Mouse (Mus musculus) embryonic fibroblast, embryonic 13.5 days (primary cell): Measurements from ENCODE around the gene A930009A15Rik. TPM values are rescaled to one million over a fixed set of nuclear protein-coding genes. Genes with fewer than 3 reads are reported as not detected.

Source experiments
- H3K27ac ChIP-seq: 2 replicates; pipeline ENCODE4 v1.5.1; 2012; ENCODE audit warnings: low read length, control low read depth, inconsistent platforms; ENCODE audit not compliant: insufficient read depth
- H3K4me1 ChIP-seq: 2 replicates; pipeline ENCODE4 v1.6.1; 2011; ENCODE audit warnings: low read length; ENCODE audit not compliant: control insufficient read depth, insufficient read depth
- H3K4me3 ChIP-seq: 2 replicates; pipeline ENCODE4 v1.5.1; 2011; ENCODE audit warnings: mild to moderate bottlenecking, control low read depth, low read length; ENCODE audit not compliant: insufficient read depth
- CTCF ChIP-seq: IDR thresholded peaks from 2 replicates; pipeline ENCODE4 v1.5.1; 2011; ENCODE audit warnings: mild to moderate bottlenecking, control low read depth, low read length, moderate library complexity, borderline replicate concordance; ENCODE audit not compliant: insufficient read depth
- POLR2A ChIP-seq: IDR thresholded peaks from 2 replicates; pipeline ENCODE4 v1.6.1; 2011; ENCODE audit warnings: low read depth, mild to moderate bottlenecking, control low read depth, low read length, moderate library complexity
- polyA plus RNA-seq: library from polyadenylated mRNA; stranded (reverse); fragments of >200 nt; gene quantifications from 2 replicates; pipeline ENCODE4 v1.2.4, GENCODE M21; 2011; ENCODE audit warnings: low read depth; ENCODE audit not compliant: missing spikeins, insufficient read length

Gene A930009A15Rik
- polyA plus RNA-seq, 1 experiment, result not detected

DNA sequence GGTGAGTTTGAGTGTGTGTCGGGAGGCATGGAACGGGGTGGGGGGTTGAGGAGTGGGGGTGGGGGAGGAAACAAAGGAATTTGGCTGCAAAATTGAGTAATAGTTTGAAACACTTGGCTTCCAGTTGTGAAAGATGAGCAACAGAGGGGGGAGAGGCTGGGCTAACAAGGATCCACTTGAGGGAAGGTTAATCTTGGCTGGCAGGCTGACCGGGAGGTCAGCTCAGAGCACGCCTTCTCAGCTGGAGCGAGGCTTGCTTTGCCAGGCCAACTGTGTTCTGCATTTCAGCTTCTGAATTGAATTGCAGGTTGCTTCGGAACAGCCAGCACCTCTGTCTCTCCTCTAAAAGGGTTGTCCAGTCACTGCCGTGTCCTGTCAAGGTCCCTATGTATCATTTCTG is 9.7 kb downstream of the A930009A15Rik start:
- no peak for TF ChIP-seq CTCF
- no peak for TF ChIP-seq POLR2A
- H3K27ac ChIP-seq, result peak overlapping the region; percentile 16; the same call in 1 of the 2 replicates
- 0 out of 2 replicates have a peak, but pooled peaks cover 3% of the 10 kb centered on the region for H3K4me1 ChIP-seq
- no peak overlapping the region for H3K4me3 ChIP-seq

DNA sequence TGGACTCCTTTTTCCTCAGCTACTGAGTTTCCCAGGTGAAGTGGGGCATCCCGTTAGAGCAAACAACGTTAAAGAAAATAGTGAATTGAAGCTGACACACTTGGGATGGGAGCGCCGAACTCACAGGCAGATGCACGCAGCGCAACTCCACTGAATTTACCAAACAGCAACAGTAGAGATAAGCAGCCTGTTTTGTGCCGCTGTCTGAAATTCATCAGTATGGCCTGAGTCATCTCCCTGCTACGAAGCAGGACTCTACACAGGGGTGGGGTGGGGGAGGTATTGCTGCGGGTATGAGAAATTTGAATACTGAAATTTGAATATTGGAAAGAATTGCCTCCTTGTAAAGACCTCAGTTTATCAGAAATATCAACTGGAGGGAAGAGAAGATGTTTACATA is 12.2 kb downstream of the A930009A15Rik start:
- Histone ChIP-seq H3K4me3 (no peak overlapping the region), H3K4me1 (peaks cover 11% of the 10 kb centered on the region), H3K27ac (no peak overlapping the region)
- TF ChIP-seq CTCF (no peak), POLR2A (no peak)

DNA sequence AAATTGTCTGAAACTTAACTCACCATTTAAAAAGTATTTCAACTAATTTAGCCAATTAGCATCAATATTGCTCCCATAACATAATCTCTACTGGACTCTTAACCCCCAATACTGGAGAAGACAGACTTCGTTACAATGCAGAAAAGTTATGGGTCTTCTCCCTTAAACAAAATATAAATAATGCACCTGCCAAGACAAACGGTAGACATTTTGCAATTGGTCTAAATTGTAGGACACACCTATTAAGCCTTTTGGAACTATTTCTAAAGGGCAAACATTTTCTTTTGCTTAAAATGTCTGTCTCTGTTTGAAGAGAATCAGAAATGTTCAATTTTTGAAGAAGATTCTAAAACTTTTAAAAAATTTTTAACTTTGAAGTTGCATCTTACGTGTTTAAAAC is 13.3 kb downstream of the A930009A15Rik start:
- H3K4me3 ChIP-seq, result no peak overlapping the region
- H3K27ac ChIP-seq, result no peak overlapping the region
- TF ChIP-seq POLR2A (no peak), CTCF (no peak)
- peaks cover 11% of the 10 kb centered on the region for H3K4me1 ChIP-seq

GRCm38 (mm10) chr10:115584656-115585055 is 14.9 kb downstream of the A930009A15Rik start:
- no peak overlapping the region for H3K27ac ChIP-seq
- no peak overlapping the region for H3K4me3 ChIP-seq
- TF ChIP-seq CTCF (no peak), POLR2A (no peak)
- peaks cover 9% of the 10 kb centered on the region for H3K4me1 ChIP-seq

DNA sequence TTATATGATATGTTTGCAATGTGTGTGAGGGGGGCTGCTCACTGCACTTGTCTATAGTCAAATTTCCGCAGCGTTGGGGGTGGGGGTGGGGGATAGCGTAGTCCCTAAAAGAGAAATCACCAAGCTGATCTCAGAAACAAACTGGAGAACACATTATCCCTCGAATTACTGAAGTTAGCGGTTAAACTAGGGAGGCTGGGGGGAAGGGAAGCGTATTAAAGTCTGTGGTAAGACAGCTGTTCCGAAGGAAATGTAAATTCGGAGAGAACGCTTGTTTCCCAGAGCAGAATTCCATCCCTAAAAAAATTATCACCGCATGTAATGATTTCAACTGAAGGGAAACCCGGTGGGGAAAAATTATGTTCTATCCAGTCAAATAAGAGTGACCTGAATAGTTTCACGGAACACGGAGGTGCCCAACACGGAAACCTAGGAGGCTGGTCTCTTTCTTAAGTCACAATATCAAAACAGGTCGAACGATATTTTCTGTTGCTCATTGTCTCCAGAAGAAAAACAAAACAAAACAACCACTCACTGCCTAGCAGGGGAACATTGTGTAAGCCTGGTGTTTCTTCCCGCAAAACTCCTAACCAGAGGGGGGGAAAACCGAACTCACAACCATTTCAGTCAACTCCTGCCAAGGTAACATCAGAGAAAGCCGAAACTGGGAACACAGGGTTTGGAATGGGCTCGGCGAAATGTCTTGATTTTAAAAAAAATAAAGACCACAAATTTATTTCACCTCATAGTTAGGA is 15.9 kb downstream of the A930009A15Rik start:
- Histone ChIP-seq H3K27ac (no peak overlapping the region; the same call in 1 of the 2 replicates), H3K4me1 (peaks cover 8% of the 10 kb centered on the region)
- TF ChIP-seq POLR2A, result no peak
- no peak for TF ChIP-seq CTCF

GRCm38 (mm10) chr10:115586246-115587231 is 16.8 kb downstream of the A930009A15Rik start:
- peaks cover 8% of the 10 kb centered on the region for H3K4me1 ChIP-seq
- H3K27ac ChIP-seq, result no peak overlapping the region
- H3K4me3 ChIP-seq, result peak overlapping the region; percentile 42
- TF ChIP-seq CTCF (no peak), POLR2A (no peak)

More for the DNA sequence above, 15.9 kb downstream of the A930009A15Rik start:
- H3K4me3 ChIP-seq, result peak overlapping the region; percentile 42

DNA sequence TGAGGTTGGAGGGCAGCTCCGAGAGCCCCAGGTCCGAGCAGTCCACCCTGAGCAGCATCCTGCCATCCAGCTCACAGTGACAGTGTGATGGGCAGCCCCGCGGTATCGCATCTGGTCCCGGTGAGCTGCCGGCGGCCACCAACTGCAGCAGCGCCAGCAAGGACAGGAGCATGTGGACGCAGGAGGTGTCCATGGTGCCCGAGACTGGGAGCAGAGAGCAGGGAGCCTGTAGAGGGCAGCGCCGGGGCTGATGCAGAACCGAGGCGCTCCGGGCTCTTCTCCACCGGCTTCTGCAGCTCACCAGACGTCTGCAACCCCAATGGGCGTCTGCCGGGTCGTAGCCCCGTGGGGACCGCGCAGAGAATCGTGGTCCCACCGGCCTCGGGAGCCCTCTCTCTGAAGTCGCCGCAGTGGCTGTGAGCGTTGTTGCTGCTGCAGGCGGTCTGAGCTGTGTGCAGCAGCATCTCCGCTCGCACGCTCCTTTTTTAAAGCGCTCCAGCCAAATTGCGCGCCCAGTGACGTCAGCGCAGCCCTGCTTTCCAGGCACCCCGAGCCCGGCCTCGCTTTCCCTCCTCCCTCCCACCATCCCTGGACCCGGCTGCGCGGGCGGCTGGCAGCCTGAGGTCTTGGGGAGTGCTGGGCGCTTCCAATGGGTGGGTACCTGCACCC is 17.6 kb downstream of the A930009A15Rik start, which contains the start of gene Lgr5:
Gene Lgr5, minus strand, starts transcription at position 480 of the 669 bp plus-strand sequence.
- Histone ChIP-seq H3K27ac (no peak within 1 kb of the TSS), H3K4me1 (peaks cover 8% of the 10 kb centered on the region), H3K4me3 (peak within 1 kb of the TSS; percentile 42)
- TF ChIP-seq POLR2A (peak; percentile 51; the same call in 1 of the 2 replicates), CTCF (peak; percentile 38; the same call in 1 of the 2 replicates)

DNA sequence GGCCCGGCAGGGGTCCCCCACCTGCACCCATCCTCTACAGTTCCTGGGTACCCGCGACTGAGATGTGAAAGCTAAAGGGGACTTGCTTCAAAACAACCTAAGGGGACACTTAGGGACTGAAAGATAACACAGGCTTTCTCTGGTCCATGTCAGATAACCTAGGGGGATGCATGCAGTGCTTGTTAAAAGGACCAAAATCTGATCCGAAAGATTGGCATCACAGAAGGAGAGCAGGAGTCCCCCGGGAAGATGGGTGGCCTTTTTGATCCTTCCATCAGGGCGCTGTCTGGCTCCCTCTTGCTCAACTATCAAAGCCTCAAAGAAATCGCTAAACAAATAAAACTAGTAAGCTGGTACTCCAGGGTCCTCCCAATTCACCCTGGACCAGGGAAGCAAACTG is 18.2 kb downstream of the A930009A15Rik start:
- H3K4me3 ChIP-seq, result peak overlapping the region; percentile 42
- H3K27ac ChIP-seq, result no peak overlapping the region
- TF ChIP-seq POLR2A (no peak), CTCF (no peak)
- peaks cover 8% of the 10 kb centered on the region for H3K4me1 ChIP-seq

- H3K4me3 ChIP-seq, result no peak overlapping the region
Observed at GRCm38 (mm10) chr10:115593221-115593620, 23.4 kb downstream of the A930009A15Rik start.

More at GRCm38 (mm10) chr10:115593221-115593620, 23.4 kb downstream of the A930009A15Rik start:
- no peak overlapping the region for H3K27ac ChIP-seq
- TF ChIP-seq CTCF (no peak), POLR2A (0 out of 2 replicates have a peak, but pooled peaks have one; percentile 30)
- no peaks in the 10 kb centered on the region; the same call in 1 of the 2 replicates for H3K4me1 ChIP-seq
